Mouse (Mus musculus) heart, postnatal 0 days (tissue): ENCODE measurements around the gene Ripply3.

Source experiments
- CTCF ChIP-seq: IDR thresholded peaks from 2 replicates; pipeline ENCODE4 v1.5.1; 2016; ENCODE audit warnings: antibody characterized with exemption, control low read depth, low read depth
- EP300 ChIP-seq: IDR thresholded peaks from 2 replicates; pipeline ENCODE4 v1.6.1; 2016; ENCODE audit warnings: antibody characterized with exemption, low read depth

- no peak for TF ChIP-seq CTCF
- no peak for TF ChIP-seq EP300
Measured at GRCm38 (mm10) chr16:94348779-94349178, 20.6 kb downstream of the Ripply3 start.
